Mouse (Mus musculus) liver, embryonic 14.5 days (tissue): ENCODE results near the gene Nkx2-3.

Experiments used
- CTCF ChIP-seq: IDR thresholded peaks from 2 replicates; pipeline ENCODE4 v1.5.1; 2016; ENCODE audit warnings: antibody characterized with exemption, low read depth, control low read depth
- EP300 ChIP-seq: IDR thresholded peaks from 2 replicates; pipeline ENCODE4 v1.6.1; 2016; ENCODE audit warnings: antibody characterized with exemption, low read depth

DNA sequence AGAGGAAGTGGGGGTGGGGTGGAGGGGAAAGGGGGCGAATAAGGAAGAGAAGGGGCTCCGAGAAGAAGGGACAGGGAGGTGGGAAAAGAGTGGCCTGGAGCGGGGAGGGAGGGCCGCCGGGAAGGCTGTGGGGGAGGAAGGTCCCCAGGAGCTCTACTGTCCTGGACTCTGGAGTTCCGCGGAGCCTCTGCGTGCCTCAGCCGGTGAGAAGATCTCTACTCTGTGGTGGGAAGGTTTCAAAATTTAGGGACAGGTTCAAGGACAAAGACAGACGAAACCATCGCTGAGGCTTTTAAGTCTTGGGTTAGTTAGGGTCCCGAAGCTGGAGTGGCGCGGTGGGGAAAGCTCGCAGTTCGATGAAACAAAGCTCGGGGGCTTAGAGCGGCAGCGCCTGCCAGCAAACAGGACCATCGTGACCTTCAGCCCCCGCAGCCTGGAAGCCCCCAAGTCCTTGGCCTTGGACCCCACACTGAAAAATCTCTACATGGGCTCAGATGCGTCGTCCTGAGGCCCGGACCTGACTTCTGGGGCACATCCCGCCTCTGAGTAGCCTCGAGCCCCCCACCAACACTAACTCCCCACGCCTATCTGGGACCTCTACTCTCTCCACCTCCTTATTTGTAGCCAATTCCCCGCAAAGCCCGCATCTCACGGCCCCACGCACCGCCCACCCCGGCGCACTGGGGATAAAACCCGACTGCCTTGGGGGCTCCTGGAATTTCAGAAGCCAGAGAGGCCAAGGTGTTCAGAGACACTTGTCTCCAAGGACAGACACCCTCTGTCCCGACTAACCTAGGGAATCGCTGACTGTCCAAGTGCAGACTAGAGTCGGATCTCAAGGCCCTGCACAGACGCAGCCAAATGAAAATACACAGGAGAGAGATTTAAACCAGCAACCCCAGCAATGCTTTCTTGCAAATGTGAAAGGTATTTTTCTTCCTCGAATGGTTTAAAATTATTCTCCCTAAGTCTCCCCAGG lies 5.3 kb upstream of the Nkx2-3 start:
- TF ChIP-seq CTCF, result no peak
- TF ChIP-seq EP300, result no peak
